Mouse (Mus musculus) hindbrain, embryonic 11.5 days (tissue): ENCODE measurements around the gene Map3k10. TPM values are rescaled to one million over a fixed set of nuclear protein-coding genes. Genes with fewer than 3 reads are reported as not detected.

ENCODE experiments used
- ATAC-seq: fragments of 200-750 bp; cut with Nextera tagmentation; 2 replicates; pipeline ENCODE4 v1.8.0; 2017; ENCODE audit warnings: mild to moderate bottlenecking, moderate TSS enrichment, moderate library complexity; ENCODE audit not compliant: low FRiP score
- DNase-seq: peaks from one replicate; pipeline ENCODE4 v3.0.0-alpha.2; 2015; ENCODE audit warnings: low spot score
- H3K27ac ChIP-seq: fragments of 300-500 bp; sonication (generic); 2 replicates; pipeline ENCODE4 v1.5.1; 2014; ENCODE audit warnings: mild to moderate bottlenecking, low read depth, low read length
- H3K27me3 ChIP-seq: fragments of 300-500 bp; sonication (generic); 2 replicates; pipeline ENCODE4 v1.6.1; 2014; ENCODE audit warnings: mild to moderate bottlenecking, low read length, moderate library complexity, mixed read lengths; ENCODE audit not compliant: control insufficient read depth, insufficient read depth
- H3K36me3 ChIP-seq: fragments of 300-500 bp; sonication (generic); 2 replicates; pipeline ENCODE4 v1.6.1; 2014; ENCODE audit warnings: mild to moderate bottlenecking, low read length, moderate library complexity, mixed read lengths; ENCODE audit not compliant: control insufficient read depth, insufficient read depth
- H3K4me1 ChIP-seq: fragments of 300-500 bp; sonication (generic); replicated peaks from 2 replicates; pipeline ENCODE4 v1.6.1; 2014; ENCODE audit warnings: low read length, mixed read lengths; ENCODE audit not compliant: control insufficient read depth, insufficient read depth
- H3K4me2 ChIP-seq: fragments of 300-500 bp; sonication (generic); replicated peaks from 2 replicates; pipeline ENCODE4 v1.6.1; 2014; ENCODE audit warnings: mild to moderate bottlenecking, low read depth, low read length
- H3K4me3 ChIP-seq: fragments of 300-500 bp; sonication (generic); 2 replicates; pipeline ENCODE4 v1.5.1; 2014; ENCODE audit warnings: low read depth, low read length
- H3K9ac ChIP-seq: fragments of 300-500 bp; sonication (generic); 2 replicates; pipeline ENCODE4 v1.6.1; 2014; ENCODE audit warnings: low read depth, low read length
- H3K9me3 ChIP-seq: fragments of 300-500 bp; sonication (generic); 2 replicates; pipeline ENCODE4 v1.6.1; 2016; ENCODE audit warnings: low read length; ENCODE audit not compliant: control insufficient read depth
- WGBS: fragments of 180-500 bp; shearing (Covaris S2); extraction: QIAGEN DNeasy Blood & Tissue Kit; methylation state at CpG from one replicate; pipeline ENCODE4 v1.1.7; 2014; 5-methylcytosine and 5-hydroxymethylcytosine counted together
- polyA plus RNA-seq: library from polyadenylated mRNA; unstranded; fragments of >200 nt; fragmentation: Nextera tagmentation; extraction: Ambion mirVana; gene quantifications from 2 replicates; pipeline ENCODE4 v1.2.1, GENCODE M21; 2014

The Map3k10 gene
- polyA plus RNA-seq = 6.2 and 8.8 TPM in 2 replicates

DNA sequence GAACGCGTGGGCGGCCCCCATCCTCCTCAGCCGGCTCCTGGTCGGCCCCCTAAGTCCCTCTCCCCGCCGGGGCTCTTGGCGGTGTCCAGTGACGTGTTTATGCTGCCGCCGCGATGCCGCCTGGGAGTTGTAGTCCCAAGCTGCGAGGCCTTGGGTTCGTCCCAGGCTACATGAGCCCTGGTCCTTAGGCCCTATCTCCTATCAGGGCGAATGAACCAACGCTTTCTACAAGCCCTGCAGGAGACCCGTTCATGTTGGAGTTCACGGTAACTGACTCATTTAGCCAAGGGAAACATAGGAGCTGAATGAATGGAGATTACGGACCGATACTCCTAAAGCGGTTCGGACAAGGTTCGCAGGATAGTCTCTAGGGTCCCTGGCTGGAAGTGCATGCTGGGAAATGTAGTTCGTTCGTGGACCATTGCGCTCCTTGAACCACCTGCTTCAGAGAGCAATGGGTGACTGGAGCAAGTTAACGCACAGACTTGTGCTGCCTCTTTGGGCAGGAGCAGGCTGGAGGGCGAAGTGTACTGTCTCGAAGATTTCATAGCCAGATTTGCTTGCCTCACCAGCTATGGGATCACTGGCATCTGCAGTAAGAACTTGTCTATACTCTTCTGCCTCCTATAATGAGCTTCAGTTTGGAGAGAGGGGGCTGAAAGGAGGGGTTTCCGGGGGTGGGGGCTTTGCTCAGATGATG lies at the start of gene Map3k10:
Gene Map3k10 (minus strand): TSS at position 77 of the 700 bp plus-strand sequence.
- Histone ChIP-seq H3K4me2 (peak within 1 kb of the TSS; percentile 100), H3K36me3 (no peaks in the 10 kb centered on the region), H3K9me3 (no peaks in the 10 kb centered on the region), H3K27me3 (no peaks in the 10 kb centered on the region), H3K9ac (peak within 1 kb of the TSS; percentile 85), H3K4me3 (peak within 1 kb of the TSS; percentile 92), H3K27ac (peak within 1 kb of the TSS; percentile 88), H3K4me1 (peaks cover 4% of the 10 kb centered on the region; the same call in 1 of the 2 replicates)
- under 1% methylated on average over 31 of the region's 31 CpGs for WGBS
- peak; percentile 97 for ATAC-seq
- DNase-seq = peak; percentile 97

DNA sequence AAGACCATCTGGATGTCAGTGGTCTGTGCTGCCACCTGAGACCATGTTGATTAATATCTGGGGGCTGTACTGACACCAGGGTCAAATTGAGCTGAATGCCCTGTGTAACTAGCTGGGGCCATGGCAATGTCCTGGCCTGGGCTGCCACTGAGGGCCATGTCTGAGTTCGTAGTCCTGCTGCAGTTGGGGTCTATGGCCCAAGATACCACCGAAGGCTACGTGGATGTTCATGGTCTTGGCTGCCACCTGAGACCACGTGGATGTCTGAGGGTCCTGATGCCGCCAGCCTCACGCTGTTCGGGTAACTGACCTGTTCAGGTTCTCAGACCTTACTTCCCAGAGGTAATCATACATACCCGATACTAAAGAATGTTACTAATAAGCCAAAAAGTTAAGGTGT lies 47.6 kb upstream of the Map3k10 start:
- WGBS = 91% methylated on average over 8 of the region's 8 CpGs
- Histone ChIP-seq H3K4me3 (no peak overlapping the region), H3K4me2 (no peak overlapping the region), H3K9ac (no peak overlapping the region), H3K9me3 (no peaks in the 10 kb centered on the region), H3K4me1 (no peaks in the 10 kb centered on the region), H3K27me3 (no peaks in the 10 kb centered on the region), H3K36me3 (no peaks in the 10 kb centered on the region), H3K27ac (no peak overlapping the region)
- ATAC-seq (no peak), DNase-seq (no peak)

DNA sequence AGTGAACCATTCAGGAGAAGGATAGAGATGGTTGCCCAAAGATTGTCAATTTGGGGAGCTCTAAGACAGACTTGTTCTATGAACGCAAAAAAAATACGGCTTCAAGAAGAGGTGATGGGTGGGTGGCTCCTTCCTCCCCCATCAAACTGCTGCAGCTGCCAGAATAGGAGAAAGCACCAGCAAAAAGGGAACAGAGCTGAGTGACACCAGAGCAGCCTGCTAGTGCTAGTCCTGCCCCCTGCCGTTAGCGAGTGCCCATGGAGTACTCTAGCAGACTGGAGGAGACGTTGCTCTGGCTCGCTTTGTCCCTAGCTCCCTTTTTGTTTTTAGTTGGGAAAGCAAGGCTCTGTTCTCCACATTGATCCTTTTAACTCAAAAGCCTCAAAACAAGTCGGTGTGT lies 36.0 kb upstream of the Map3k10 start:
- Histone ChIP-seq H3K9ac (no peak overlapping the region), H3K9me3 (peaks cover 8% of the 10 kb centered on the region), H3K27ac (no peak overlapping the region), H3K36me3 (no peaks in the 10 kb centered on the region), H3K4me2 (no peak overlapping the region), H3K4me1 (no peaks in the 10 kb centered on the region), H3K4me3 (no peak overlapping the region), H3K27me3 (no peaks in the 10 kb centered on the region)
- ATAC-seq (no peak), DNase-seq (no peak)
- 80% methylated on average over 7 of the region's 7 CpGs for WGBS

DNA sequence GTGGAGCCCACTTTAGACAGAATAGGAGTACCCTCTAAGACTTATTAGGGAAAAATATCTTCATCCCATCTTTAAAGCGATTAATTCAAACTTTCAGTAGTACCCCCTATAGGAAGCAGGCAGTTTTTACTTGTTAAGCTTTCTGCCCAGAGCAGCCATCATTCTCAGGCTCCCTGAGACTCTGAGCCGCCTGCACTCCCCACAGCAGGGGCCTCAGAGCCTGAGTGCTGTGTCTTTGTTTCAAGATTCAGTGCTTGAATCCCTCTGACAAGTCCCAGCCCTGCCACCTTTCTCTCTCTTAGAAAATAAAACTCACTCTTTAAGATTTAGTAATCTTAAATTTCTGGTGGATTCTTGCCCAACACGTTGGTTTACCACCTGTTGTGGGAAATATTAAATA lies 22.3 kb upstream of the Map3k10 start:
- Histone ChIP-seq H3K27me3 (no peaks in the 10 kb centered on the region), H3K4me3 (no peak overlapping the region), H3K36me3 (no peaks in the 10 kb centered on the region), H3K9ac (no peak overlapping the region), H3K4me1 (no peaks in the 10 kb centered on the region), H3K27ac (no peak overlapping the region), H3K9me3 (no peaks in the 10 kb centered on the region), H3K4me2 (no peak overlapping the region)
- ATAC-seq (no peak), DNase-seq (no peak)
- WGBS = 29% methylated on average over 3 of the region's 3 CpGs

DNA sequence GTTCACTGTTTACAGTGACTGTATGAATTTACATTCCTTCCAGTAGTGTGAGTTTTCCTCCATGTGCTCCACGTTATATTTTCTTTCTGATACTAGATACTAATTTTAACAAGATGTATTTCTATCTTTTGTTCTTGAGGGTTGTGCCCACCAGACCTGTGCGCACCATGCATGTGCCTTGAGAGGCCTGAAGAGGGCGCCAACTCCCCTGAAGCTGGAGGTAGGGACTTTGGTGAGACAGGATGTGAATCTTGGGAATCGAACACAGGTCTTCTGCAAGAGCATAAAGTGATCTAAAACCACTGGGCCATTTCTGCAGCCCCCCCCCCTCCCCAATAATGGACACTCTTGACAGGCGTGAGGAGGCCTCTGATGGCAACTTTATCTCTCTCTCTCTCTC lies 16.7 kb upstream of the Map3k10 start:
- H3K36me3 ChIP-seq = no peaks in the 10 kb centered on the region
- no peaks in the 10 kb centered on the region for H3K27me3 ChIP-seq
- DNase-seq = peak; percentile 70
- no peak for ATAC-seq
- WGBS = 45% methylated on average over 5 of the region's 5 CpGs
- no peaks in the 10 kb centered on the region for H3K4me1 ChIP-seq
- H3K4me2 ChIP-seq = no peak overlapping the region
- H3K9me3 ChIP-seq = no peaks in the 10 kb centered on the region
- H3K27ac ChIP-seq = no peak overlapping the region
- H3K4me3 ChIP-seq = no peak overlapping the region
- no peak overlapping the region for H3K9ac ChIP-seq

DNA sequence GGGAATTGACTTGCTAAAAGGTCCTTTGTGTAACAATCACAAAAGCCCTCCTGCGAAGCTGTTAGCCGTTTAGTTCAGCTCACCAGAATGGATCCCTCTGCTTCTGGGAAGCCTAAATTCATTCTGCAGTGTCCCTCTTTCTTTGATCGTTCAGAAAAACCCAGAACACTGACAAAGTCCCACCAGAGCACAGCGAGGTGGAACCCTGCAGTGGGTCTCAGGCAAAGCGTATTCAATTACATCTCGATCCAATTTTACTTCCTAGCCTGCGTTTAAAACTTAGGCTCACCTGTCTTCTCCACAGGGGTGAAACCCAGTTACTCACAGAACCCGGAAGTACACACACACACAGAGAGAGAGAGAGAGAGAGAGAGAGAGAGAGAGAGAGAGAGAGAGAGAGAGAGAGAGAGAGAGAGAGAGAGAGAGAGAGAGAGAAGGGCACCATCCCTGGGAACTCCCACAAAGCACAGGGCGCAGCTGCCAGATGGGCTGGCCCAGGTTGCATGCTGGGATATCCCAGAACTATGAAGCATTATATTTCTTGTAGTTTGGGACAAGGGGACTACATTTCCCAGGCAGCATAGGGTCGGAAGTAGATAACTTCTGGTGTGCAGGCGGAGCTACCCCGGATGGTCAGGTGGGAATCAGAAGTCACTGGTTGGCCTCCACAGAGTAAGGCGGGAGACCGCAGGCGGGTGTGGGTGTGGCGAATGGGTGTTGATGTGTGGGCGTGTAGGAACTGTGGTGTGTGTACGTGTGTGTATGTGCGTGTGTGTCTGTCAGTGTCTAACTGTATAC lies 14.6 kb upstream of the Map3k10 start, which contains the start of gene Zfp607b:
Gene Zfp607b (plus strand): TSS at position 526 of the 798 bp plus-strand sequence.
- ATAC-seq (peak; percentile 98), DNase-seq (peak; percentile 89)
- Histone ChIP-seq H3K4me2 (peak within 1 kb of the TSS; percentile 57), H3K27me3 (no peaks in the 10 kb centered on the region), H3K4me1 (no peaks in the 10 kb centered on the region), H3K27ac (peak within 1 kb of the TSS; percentile 37; the same call in 1 of the 2 replicates), H3K36me3 (no peaks in the 10 kb centered on the region), H3K9ac (peak within 1 kb of the TSS; percentile 60), H3K9me3 (no peaks in the 10 kb centered on the region), H3K4me3 (peak within 1 kb of the TSS; percentile 38)
- WGBS = 2% methylated on average over 19 of the region's 19 CpGs

GRCm38 (mm10) chr7:27688246-27688788 lies 13.9 kb upstream of the Map3k10 start:
- Histone ChIP-seq H3K36me3 (no peaks in the 10 kb centered on the region), H3K9me3 (no peaks in the 10 kb centered on the region), H3K9ac (peak overlapping the region; percentile 60), H3K27ac (peak overlapping the region; percentile 37; the same call in 1 of the 2 replicates), H3K27me3 (no peaks in the 10 kb centered on the region), H3K4me1 (no peaks in the 10 kb centered on the region), H3K4me3 (peak overlapping the region; percentile 38), H3K4me2 (peak overlapping the region; percentile 57)
- DNase-seq (peak; percentile 28), ATAC-seq (no peak)
- 41% methylated on average over 14 of the region's 14 CpGs for WGBS

GRCm38 (mm10) chr7:27687836-27688235 lies 13.4 kb upstream of the Map3k10 start:
- no peak overlapping the region for H3K9ac ChIP-seq
- WGBS = 68% methylated on average over 3 of the region's 3 CpGs
- no peaks in the 10 kb centered on the region for H3K9me3 ChIP-seq
- H3K4me2 ChIP-seq = no peak overlapping the region; the same call in 1 of the 2 replicates
- no peaks in the 10 kb centered on the region for H3K36me3 ChIP-seq
- DNase-seq (no peak), ATAC-seq (no peak)
- H3K4me3 ChIP-seq = no peak overlapping the region
- H3K27me3 ChIP-seq = no peaks in the 10 kb centered on the region
- no peak overlapping the region for H3K27ac ChIP-seq
- H3K4me1 ChIP-seq = no peaks in the 10 kb centered on the region
